Mouse (Mus musculus): ENCODE measurements around the gene Dll1.

Gene Dll1

GRCm38 (mm10) chr17:15371967-15372835, 4.5 kb downstream of the Dll1 start:
- Histone ChIP-seq H3K27me3 (ENCODE audit: control insufficient read depth, insufficient read depth, low read length, poor library complexity, severe bottlenecking) (peaks cover 1% of the 10 kb centered on the region; the same call in 1 of the 2 replicates), H3K36me3 (ENCODE audit: control insufficient read depth, insufficient read depth, low read length, poor library complexity, severe bottlenecking) (peaks cover 3% of the 10 kb centered on the region; the same call in 1 of the 2 replicates)
- no peak for DNase-seq (ENCODE audit: low read depth, low spot score)

DNA sequence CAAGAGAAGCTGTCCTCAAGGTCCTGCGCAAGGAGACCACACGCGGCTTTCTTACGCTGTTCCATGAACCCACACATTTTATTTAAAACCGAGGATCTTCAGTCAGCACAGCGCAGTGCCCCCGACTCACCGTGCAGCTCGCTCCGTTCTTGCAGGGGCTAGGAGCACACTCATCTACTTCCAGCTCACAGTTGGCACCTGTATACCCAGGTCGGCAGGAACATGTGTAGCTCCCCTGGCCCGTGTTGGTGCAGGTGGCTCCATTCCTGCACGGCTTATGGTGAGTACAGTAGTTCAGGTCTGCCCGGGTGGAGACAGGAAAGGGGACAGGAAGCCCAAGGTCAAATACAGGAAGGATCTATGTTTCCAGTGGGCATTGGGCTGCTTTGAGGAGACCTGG, 6.3 kb downstream of the Dll1 start:
- DNase-seq (ENCODE audit: low read depth, low spot score), result no peak
- peaks cover 1% of the 10 kb centered on the region; the same call in 1 of the 2 replicates for H3K27me3 ChIP-seq (ENCODE audit: control insufficient read depth, insufficient read depth, low read length, poor library complexity, severe bottlenecking)
- H3K36me3 ChIP-seq (ENCODE audit: control insufficient read depth, insufficient read depth, low read length, poor library complexity, severe bottlenecking), result peaks cover 3% of the 10 kb centered on the region; the same call in 1 of the 2 replicates

- Histone ChIP-seq H3K27me3 (ENCODE audit: control insufficient read depth, insufficient read depth, low read length, poor library complexity, severe bottlenecking) (peaks cover 1% of the 10 kb centered on the region; the same call in 1 of the 2 replicates), H3K36me3 (ENCODE audit: control insufficient read depth, insufficient read depth, low read length, poor library complexity, severe bottlenecking) (peaks cover 3% of the 10 kb centered on the region; the same call in 1 of the 2 replicates)
- no peak for DNase-seq (ENCODE audit: low read depth, low spot score)
Observed at GRCm38 (mm10) chr17:15365650-15366049, 11.0 kb downstream of the Dll1 start.

DNA sequence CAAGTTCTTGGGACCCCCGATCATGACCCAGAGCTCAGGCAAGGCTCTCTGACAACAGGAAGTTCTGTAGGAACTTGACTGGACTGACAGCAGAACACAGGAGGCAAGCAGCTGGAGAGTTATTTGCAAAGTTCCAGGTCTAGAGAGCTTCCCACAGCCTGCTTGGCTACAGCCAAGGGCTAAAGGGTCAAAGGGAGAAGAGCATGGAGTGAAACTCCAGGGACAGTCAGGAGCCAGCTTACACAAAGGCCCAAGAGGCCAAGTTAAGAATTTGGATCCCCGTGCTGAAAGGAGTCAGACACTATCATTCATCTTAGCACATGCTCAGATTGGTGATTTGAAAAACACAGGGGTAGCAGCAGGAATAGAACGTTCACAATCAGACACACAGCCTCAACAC, 13.0 kb downstream of the Dll1 start:
- Histone ChIP-seq H3K36me3 (ENCODE audit: control insufficient read depth, insufficient read depth, low read length, poor library complexity, severe bottlenecking) (0 out of 2 replicates have a peak, but pooled peaks cover 3% of the 10 kb centered on the region), H3K27me3 (ENCODE audit: control insufficient read depth, insufficient read depth, low read length, poor library complexity, severe bottlenecking) (no peaks in the 10 kb centered on the region; the same call in 1 of the 2 replicates)
- DNase-seq (ENCODE audit: low read depth, low spot score), result no peak

- Histone ChIP-seq H3K36me3 (ENCODE audit: control insufficient read depth, insufficient read depth, low read length, poor library complexity, severe bottlenecking) (no peaks in the 10 kb centered on the region), H3K27me3 (ENCODE audit: control insufficient read depth, insufficient read depth, low read length, poor library complexity, severe bottlenecking) (no peaks in the 10 kb centered on the region)
- no peak for DNase-seq (ENCODE audit: low read depth, low spot score)
Observed at GRCm38 (mm10) chr17:15357071-15357470, 19.6 kb downstream of the Dll1 start.

DNA sequence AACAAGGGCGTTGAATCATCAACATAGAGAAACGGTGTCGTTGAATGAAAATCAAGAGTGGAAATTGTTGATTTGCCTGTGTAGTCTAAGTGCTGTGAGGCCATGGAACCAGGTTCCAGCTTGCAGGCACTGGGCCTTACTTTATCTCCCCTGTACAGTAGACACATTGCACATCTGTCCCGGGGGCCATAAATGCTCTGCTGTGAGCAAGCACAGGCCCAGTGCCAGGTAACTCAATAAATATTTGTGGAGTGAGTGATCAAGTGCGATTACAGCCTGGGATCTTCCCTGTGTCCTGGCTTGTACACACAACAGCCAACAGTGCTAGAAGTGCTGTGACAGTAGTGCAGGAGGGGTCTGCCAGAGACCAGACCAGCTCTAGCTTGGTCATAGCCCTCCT, 20.1 kb downstream of the Dll1 start:
- Histone ChIP-seq H3K36me3 (ENCODE audit: control insufficient read depth, insufficient read depth, low read length, poor library complexity, severe bottlenecking) (no peaks in the 10 kb centered on the region), H3K27me3 (ENCODE audit: control insufficient read depth, insufficient read depth, low read length, poor library complexity, severe bottlenecking) (no peaks in the 10 kb centered on the region)
- DNase-seq (ENCODE audit: low read depth, low spot score), result no peak

DNA sequence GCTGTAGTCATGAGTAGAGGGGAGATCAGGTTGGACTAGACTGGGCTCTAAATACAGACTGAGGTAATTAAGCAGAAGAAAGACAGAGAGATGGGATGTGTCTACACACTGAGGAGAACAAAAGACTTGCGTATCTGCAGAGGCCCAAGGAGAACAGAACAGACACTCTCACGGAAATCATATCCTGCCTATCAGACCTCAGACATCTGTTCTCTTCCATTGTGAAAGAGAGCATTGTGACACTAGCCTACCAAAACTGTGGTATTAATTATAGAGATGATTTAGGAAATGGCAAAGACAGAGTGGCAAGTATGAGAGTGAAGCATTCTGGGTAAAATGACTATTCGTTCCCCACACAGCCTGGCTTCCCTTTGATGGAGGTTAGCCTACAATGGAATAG, 21.6 kb downstream of the Dll1 start:
- no peaks in the 10 kb centered on the region for H3K27me3 ChIP-seq (ENCODE audit: control insufficient read depth, insufficient read depth, low read length, poor library complexity, severe bottlenecking)
- H3K36me3 ChIP-seq (ENCODE audit: control insufficient read depth, insufficient read depth, low read length, poor library complexity, severe bottlenecking), result no peaks in the 10 kb centered on the region
- DNase-seq (ENCODE audit: low read depth, low spot score), result no peak

DNA sequence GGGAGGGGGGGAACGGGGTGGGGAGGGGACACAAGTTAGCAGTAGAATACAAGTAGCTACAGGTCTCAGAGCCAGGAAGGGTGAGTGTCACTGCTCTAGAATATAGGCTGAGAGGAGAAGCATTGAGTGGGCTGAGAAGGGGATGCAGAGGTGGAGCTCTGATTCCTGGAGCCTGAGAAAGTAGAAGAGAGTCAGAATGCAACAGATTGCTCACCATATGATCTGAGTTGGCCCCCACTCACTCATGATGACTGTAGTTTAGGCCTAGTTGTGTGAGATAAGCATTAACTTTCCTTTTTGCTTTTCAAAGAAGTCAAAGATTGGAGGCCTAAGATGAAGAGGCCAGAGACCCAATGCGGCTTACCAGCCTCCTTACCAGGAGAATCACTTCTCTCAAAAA, 22.7 kb downstream of the Dll1 start:
- H3K27me3 ChIP-seq (ENCODE audit: control insufficient read depth, insufficient read depth, low read length, poor library complexity, severe bottlenecking), result no peaks in the 10 kb centered on the region
- no peak for DNase-seq (ENCODE audit: low read depth, low spot score)
- H3K36me3 ChIP-seq (ENCODE audit: control insufficient read depth, insufficient read depth, low read length, poor library complexity, severe bottlenecking), result no peaks in the 10 kb centered on the region

DNA sequence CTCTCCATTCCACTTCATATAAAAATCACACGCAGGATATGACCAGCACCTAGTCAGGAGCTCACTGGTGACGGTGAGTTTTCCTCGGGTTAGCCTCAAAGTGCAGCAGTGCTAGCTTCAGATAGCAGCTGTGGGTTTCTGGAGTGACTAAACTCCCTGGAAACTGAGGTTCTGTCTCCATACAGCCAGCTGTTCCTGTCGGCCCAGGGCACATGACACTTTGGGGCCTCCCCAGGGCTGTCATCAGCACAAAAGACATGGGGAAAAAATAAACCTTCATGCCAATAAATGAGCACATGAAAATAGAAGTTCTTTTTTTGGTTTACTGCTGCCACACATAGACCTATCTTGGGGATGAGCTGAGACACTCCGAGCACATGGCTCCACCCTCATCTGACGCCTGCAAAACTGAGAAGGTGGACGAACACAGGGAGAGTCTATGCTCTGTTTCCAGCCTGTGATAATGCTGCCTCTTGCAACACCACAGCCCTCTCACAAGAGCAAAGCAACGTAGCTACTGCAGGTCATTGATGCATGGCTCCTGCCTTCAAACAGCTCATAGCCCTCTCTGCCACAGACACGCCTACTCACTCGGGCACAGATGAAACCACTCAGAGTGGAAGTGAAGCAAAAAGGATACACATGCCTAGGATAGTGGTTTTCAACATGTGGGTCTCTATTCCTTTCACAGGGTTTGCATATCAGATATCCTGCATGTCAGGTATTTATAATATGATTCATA, 23.6 kb downstream of the Dll1 start:
- peak; percentile 81 for DNase-seq (ENCODE audit: low read depth, low spot score)
- Histone ChIP-seq H3K36me3 (ENCODE audit: control insufficient read depth, insufficient read depth, low read length, poor library complexity, severe bottlenecking) (no peaks in the 10 kb centered on the region), H3K27me3 (ENCODE audit: control insufficient read depth, insufficient read depth, low read length, poor library complexity, severe bottlenecking) (no peaks in the 10 kb centered on the region)

GRCm38 (mm10) chr17:15350152-15350551, 26.5 kb downstream of the Dll1 start:
- H3K27me3 ChIP-seq (ENCODE audit: control insufficient read depth, insufficient read depth, low read length, poor library complexity, severe bottlenecking), result no peaks in the 10 kb centered on the region
- H3K36me3 ChIP-seq (ENCODE audit: control insufficient read depth, insufficient read depth, low read length, poor library complexity, severe bottlenecking), result no peaks in the 10 kb centered on the region
- no peak for DNase-seq (ENCODE audit: low read depth, low spot score)

DNA sequence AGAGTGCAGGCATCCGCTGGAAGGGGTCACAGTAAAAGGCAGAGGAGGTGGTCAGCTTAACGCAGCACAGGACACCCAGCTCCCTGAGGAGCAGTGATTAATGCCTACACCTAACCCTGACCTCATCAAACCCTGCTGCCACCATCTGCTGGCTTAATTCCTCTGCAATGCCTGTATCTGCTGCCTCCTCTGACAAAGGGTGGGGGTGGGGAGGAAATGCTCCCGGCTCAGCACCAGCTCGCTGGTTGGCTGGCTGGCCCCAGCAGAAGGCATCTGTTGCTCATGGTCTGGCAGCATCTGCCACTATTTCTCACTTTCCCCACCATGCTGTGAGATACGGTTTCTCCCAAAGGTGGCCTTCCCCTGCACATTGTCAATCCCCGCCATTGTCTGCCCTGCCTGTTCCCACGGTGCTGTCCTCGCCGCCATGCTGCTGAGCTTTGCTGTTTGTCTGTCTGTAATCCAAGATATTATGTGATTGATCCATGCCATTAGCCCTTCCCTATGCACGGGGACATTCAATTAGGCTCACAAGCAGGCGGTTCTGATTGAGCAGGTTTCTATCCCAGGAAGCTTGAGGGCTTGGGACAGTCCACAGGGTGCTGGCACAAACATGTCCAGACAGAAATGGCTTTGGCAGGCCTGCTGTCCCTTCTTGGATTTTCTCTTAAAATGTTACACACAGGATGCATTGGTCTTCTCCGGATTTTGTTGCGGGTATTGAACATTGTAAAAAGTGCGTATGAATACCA, 33.4 kb downstream of the Dll1 start:
- no peaks in the 10 kb centered on the region for H3K27me3 ChIP-seq (ENCODE audit: control insufficient read depth, insufficient read depth, low read length, poor library complexity, severe bottlenecking)
- H3K36me3 ChIP-seq (ENCODE audit: control insufficient read depth, insufficient read depth, low read length, poor library complexity, severe bottlenecking), result no peaks in the 10 kb centered on the region
- no peak for DNase-seq (ENCODE audit: low read depth, low spot score)

GRCm38 (mm10) chr17:15337906-15338305, 38.8 kb downstream of the Dll1 start:
- Histone ChIP-seq H3K27me3 (ENCODE audit: control insufficient read depth, insufficient read depth, low read length, poor library complexity, severe bottlenecking) (no peaks in the 10 kb centered on the region), H3K36me3 (ENCODE audit: control insufficient read depth, insufficient read depth, low read length, poor library complexity, severe bottlenecking) (no peaks in the 10 kb centered on the region)
- DNase-seq (ENCODE audit: low read depth, low spot score), result no peak

DNA sequence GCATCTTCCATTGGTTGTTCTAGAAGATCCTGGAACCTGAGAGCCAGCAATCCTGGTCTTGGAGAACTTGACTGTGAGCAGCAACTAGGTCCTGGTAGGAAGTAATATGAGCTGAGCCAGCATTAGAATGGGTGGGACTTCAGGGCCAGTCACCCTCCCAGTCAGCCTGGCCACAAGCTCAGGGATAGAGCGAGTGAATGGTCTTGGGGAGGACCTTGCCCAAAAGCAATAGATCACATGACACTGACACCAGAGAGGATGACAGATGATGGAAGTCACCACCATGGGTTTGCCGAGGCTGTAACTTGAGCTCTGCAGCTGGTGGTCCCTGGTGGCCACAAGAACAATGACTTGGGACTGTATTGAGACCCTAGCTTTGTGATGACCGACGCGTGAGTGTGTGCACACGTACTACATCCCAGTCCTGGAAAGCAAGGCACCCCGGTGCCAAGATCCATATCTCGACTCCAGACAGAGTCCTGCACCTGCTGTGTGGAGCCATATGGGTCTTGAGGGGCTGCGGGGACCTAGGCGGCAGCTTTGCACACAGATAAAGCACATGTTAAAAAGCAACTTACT, 46.8 kb downstream of the Dll1 start:
- no peak for DNase-seq (ENCODE audit: low read depth, low spot score)

GRCm38 (mm10) chr17:15327106-15327505, 49.6 kb downstream of the Dll1 start:
- no peak for DNase-seq (ENCODE audit: low read depth, low spot score)
- Histone ChIP-seq H3K36me3 (ENCODE audit: control insufficient read depth, insufficient read depth, low read length, poor library complexity, severe bottlenecking) (no peaks in the 10 kb centered on the region), H3K27me3 (ENCODE audit: control insufficient read depth, insufficient read depth, low read length, poor library complexity, severe bottlenecking) (no peaks in the 10 kb centered on the region)

More for the DNA sequence above, 46.8 kb downstream of the Dll1 start:
- Histone ChIP-seq H3K27me3 (ENCODE audit: control insufficient read depth, insufficient read depth, low read length, poor library complexity, severe bottlenecking) (no peaks in the 10 kb centered on the region), H3K36me3 (ENCODE audit: control insufficient read depth, insufficient read depth, low read length, poor library complexity, severe bottlenecking) (no peaks in the 10 kb centered on the region)
